Mouse (Mus musculus) embryonic facial prominence, embryonic 11.5 days (tissue): Measurements from ENCODE around the gene Cacna2d2. TPM values are rescaled to one million over a fixed set of nuclear protein-coding genes. Genes with fewer than 3 reads are reported as not detected.

Source experiments
- ATAC-seq: fragments of 200-750 bp; cut with Nextera tagmentation; replicated peaks from 2 replicates; pipeline ENCODE4 v1.8.0; 2017; ENCODE audit warnings: low read depth; ENCODE audit not compliant: insufficient number of reproducible peaks, low FRiP score, low TSS enrichment
- DNase-seq: peaks from one replicate; pipeline ENCODE4 v3.0.0-alpha.2; 2015; ENCODE audit warnings: low spot score
- H3K27ac ChIP-seq: fragments of 300-500 bp; sonication (generic); replicated peaks from 2 replicates; pipeline ENCODE4 v1.5.1; 2014; ENCODE audit warnings: mild to moderate bottlenecking, low read depth, low read length, control low read depth
- H3K27me3 ChIP-seq: fragments of 300-500 bp; sonication (generic); 2 replicates; pipeline ENCODE4 v1.6.1; 2014; ENCODE audit warnings: mild to moderate bottlenecking, low read length, moderate library complexity, mixed read lengths; ENCODE audit not compliant: control insufficient read depth, insufficient read depth
- H3K36me3 ChIP-seq: fragments of 300-500 bp; sonication (generic); replicated peaks from 2 replicates; pipeline ENCODE4 v1.6.1; 2014; ENCODE audit warnings: low read depth, mild to moderate bottlenecking, low read length, moderate library complexity, mixed read lengths; ENCODE audit not compliant: control insufficient read depth, insufficient read depth
- H3K4me1 ChIP-seq: fragments of 300-500 bp; sonication (generic); 2 replicates; pipeline ENCODE4 v1.6.1; 2014; ENCODE audit warnings: low read length, mixed read lengths; ENCODE audit not compliant: control insufficient read depth, insufficient read depth
- H3K4me2 ChIP-seq: fragments of 300-500 bp; sonication (generic); 2 replicates; pipeline ENCODE4 v1.6.1; 2014; ENCODE audit warnings: low read depth, mild to moderate bottlenecking, control low read depth, low read length, moderate library complexity
- H3K4me3 ChIP-seq: fragments of 300-500 bp; sonication (generic); 2 replicates; pipeline ENCODE4 v1.5.1; 2014; ENCODE audit warnings: low read depth, low read length, control low read depth
- H3K9ac ChIP-seq: fragments of 300-500 bp; sonication (generic); replicated peaks from 2 replicates; pipeline ENCODE4 v1.6.1; 2014; ENCODE audit warnings: mild to moderate bottlenecking, control low read depth, low read length
- H3K9me3 ChIP-seq: fragments of 300-500 bp; sonication (generic); replicated peaks from 2 replicates; pipeline ENCODE4 v1.6.1; 2016; ENCODE audit warnings: mild to moderate bottlenecking, low read length, inconsistent platforms, mixed read lengths; ENCODE audit not compliant: control insufficient read depth
- WGBS: fragments of 180-500 bp; shearing (Covaris S2); extraction: QIAGEN DNeasy Blood & Tissue Kit; methylation state at CpG from one replicate; pipeline ENCODE4 v1.1.7; 2014; 5-methylcytosine and 5-hydroxymethylcytosine counted together
- polyA plus RNA-seq: library from polyadenylated mRNA; unstranded; fragments of >200 nt; fragmentation: Nextera tagmentation; extraction: Ambion mirVana; gene quantifications from 2 replicates; pipeline ENCODE4 v1.2.1, GENCODE M21; 2014

The Cacna2d2 gene
- polyA plus RNA-seq, 1 experiment from 2014 or later = 0.63 TPM

GRCm38 (mm10) chr9:107539940-107540339 is 140.5 kb downstream of the Cacna2d2 start:
- WGBS = 94% methylated on average over 8 of the region's 8 CpGs
- ATAC-seq (no peak), DNase-seq (no peak)
- Histone ChIP-seq H3K4me1 (peaks cover 9% of the 10 kb centered on the region), H3K9ac (no peak overlapping the region), H3K4me2 (no peak overlapping the region), H3K27ac (no peak overlapping the region), H3K27me3 (no peaks in the 10 kb centered on the region), H3K4me3 (no peak overlapping the region), H3K36me3 (no peaks in the 10 kb centered on the region; the same call in none of the 2 replicates), H3K9me3 (no peaks in the 10 kb centered on the region)

- Histone ChIP-seq H3K4me1 (peaks cover 9% of the 10 kb centered on the region), H3K9ac (no peak overlapping the region)
- WGBS = 77% methylated on average over 4 of the region's 4 CpGs
Observed at GRCm38 (mm10) chr9:107540420-107540819, 141.0 kb downstream of the Cacna2d2 start.

GRCm38 (mm10) chr9:107541005-107541404 is 141.6 kb downstream of the Cacna2d2 start:
- Histone ChIP-seq H3K9me3 (no peaks in the 10 kb centered on the region), H3K4me1 (peaks cover 6% of the 10 kb centered on the region), H3K27me3 (no peaks in the 10 kb centered on the region), H3K4me2 (peak overlapping the region; percentile 80), H3K36me3 (no peaks in the 10 kb centered on the region; the same call in none of the 2 replicates), H3K4me3 (peak overlapping the region; percentile 65), H3K27ac (no peak overlapping the region), H3K9ac (no peak overlapping the region; the same call in 1 of the 2 replicates)
- 37% methylated on average over 10 of the region's 10 CpGs for WGBS
- no peak for DNase-seq
- ATAC-seq = no peak

More at GRCm38 (mm10) chr9:107540420-107540819, 141.0 kb downstream of the Cacna2d2 start:
- Histone ChIP-seq H3K36me3 (no peaks in the 10 kb centered on the region; the same call in none of the 2 replicates), H3K27me3 (no peaks in the 10 kb centered on the region), H3K9me3 (no peaks in the 10 kb centered on the region), H3K27ac (no peak overlapping the region), H3K4me2 (no peak overlapping the region), H3K4me3 (no peak overlapping the region)
- ATAC-seq = no peak
- DNase-seq = no peak

GRCm38 (mm10) chr9:107541474-107542351 is 142.3 kb downstream of the Cacna2d2 start, which contains the start of the genes Cyb561d2 and Nprl2:
Cyb561d2 (minus strand) TSS chr9:107542193.
Nprl2 (plus strand) TSS chr9:107542226.
- DNase-seq (peak; percentile 96), ATAC-seq (peak; percentile 54)
- H3K4me2 ChIP-seq = peak within 1 kb of the TSS; percentile 80
- H3K4me3 ChIP-seq = peak within 1 kb of the TSS; percentile 65
- no peaks in the 10 kb centered on the region for H3K9me3 ChIP-seq
- no peaks in the 10 kb centered on the region; the same call in none of the 2 replicates for H3K36me3 ChIP-seq
- H3K27ac ChIP-seq = no peak within 1 kb of the TSS
- H3K27me3 ChIP-seq = no peaks in the 10 kb centered on the region
- peaks cover under 1% of the 10 kb centered on the region for H3K4me1 ChIP-seq
- under 1% methylated on average over 46 of the region's 46 CpGs for WGBS
- peak within 1 kb of the TSS; percentile 67 for H3K9ac ChIP-seq

- Histone ChIP-seq H3K9ac (peak overlapping the region; percentile 67), H3K4me1 (no peaks in the 10 kb centered on the region; the same call in none of the 2 replicates), H3K27me3 (no peaks in the 10 kb centered on the region), H3K27ac (no peak overlapping the region), H3K36me3 (no peaks in the 10 kb centered on the region; the same call in none of the 2 replicates), H3K4me2 (peak overlapping the region; percentile 80), H3K9me3 (no peaks in the 10 kb centered on the region), H3K4me3 (peak overlapping the region; percentile 65)
- ATAC-seq (no peak), DNase-seq (no peak)
- 0% methylated on average over 11 of the region's 11 CpGs for WGBS
Observed at GRCm38 (mm10) chr9:107542352-107542686, 142.9 kb downstream of the Cacna2d2 start.

GRCm38 (mm10) chr9:107542721-107543120 is 143.3 kb downstream of the Cacna2d2 start:
- Histone ChIP-seq H3K4me1 (no peaks in the 10 kb centered on the region; the same call in none of the 2 replicates), H3K27ac (no peak overlapping the region), H3K9ac (peak overlapping the region; percentile 67), H3K36me3 (no peaks in the 10 kb centered on the region; the same call in none of the 2 replicates), H3K4me2 (peak overlapping the region; percentile 80), H3K9me3 (no peaks in the 10 kb centered on the region), H3K27me3 (no peaks in the 10 kb centered on the region), H3K4me3 (peak overlapping the region; percentile 65)
- DNase-seq = no peak
- 41% methylated on average over 8 of the region's 8 CpGs for WGBS
- ATAC-seq = no peak

- 84% methylated on average over 11 of the region's 11 CpGs for WGBS
Observed at GRCm38 (mm10) chr9:107543299-107543698, 143.9 kb downstream of the Cacna2d2 start.

More at GRCm38 (mm10) chr9:107543299-107543698, 143.9 kb downstream of the Cacna2d2 start:
- ATAC-seq = no peak
- H3K4me2 ChIP-seq = peak overlapping the region; percentile 16
- no peaks in the 10 kb centered on the region for H3K27me3 ChIP-seq
- H3K4me1 ChIP-seq = no peaks in the 10 kb centered on the region; the same call in none of the 2 replicates
- no peak for DNase-seq
- no peaks in the 10 kb centered on the region for H3K9me3 ChIP-seq
- H3K27ac ChIP-seq = no peak overlapping the region
- no peaks in the 10 kb centered on the region; the same call in 1 of the 2 replicates for H3K36me3 ChIP-seq
- no peak overlapping the region for H3K4me3 ChIP-seq
- H3K9ac ChIP-seq = no peak overlapping the region; the same call in 1 of the 2 replicates
